Mouse (Mus musculus) embryonic facial prominence, embryonic 10.5 days (tissue): ENCODE measurements around the gene Fam192a. TPM values are rescaled to one million over a fixed set of nuclear protein-coding genes. Genes with fewer than 3 reads are reported as not detected.

Source experiments
- DNase-seq: peaks from one replicate; pipeline ENCODE4 v3.0.0-alpha.2; 2017; ENCODE audit warnings: low spot score
- H3K27ac ChIP-seq: fragments of 300-500 bp; sonication (generic); replicated peaks from 2 replicates; pipeline ENCODE4 v1.5.1; 2016; ENCODE audit warnings: mild to moderate bottlenecking
- H3K27me3 ChIP-seq: fragments of 300-500 bp; sonication (generic); replicated peaks from 2 replicates; pipeline ENCODE4 v1.6.1; 2016; ENCODE audit warnings: low read depth, mild to moderate bottlenecking; ENCODE audit not compliant: poor library complexity, severe bottlenecking
- H3K36me3 ChIP-seq: fragments of 300-500 bp; sonication (generic); replicated peaks from 2 replicates; pipeline ENCODE4 v1.6.1; 2016; ENCODE audit warnings: mild to moderate bottlenecking, moderate library complexity
- H3K4me1 ChIP-seq: fragments of 300-500 bp; sonication (generic); 2 replicates; pipeline ENCODE4 v1.6.1; 2016
- H3K4me3 ChIP-seq: fragments of 300-500 bp; sonication (generic); 2 replicates; pipeline ENCODE4 v1.5.1; 2016; ENCODE audit warnings: mild to moderate bottlenecking, moderate library complexity
- H3K9me3 ChIP-seq: fragments of 300-500 bp; sonication (generic); 2 replicates; pipeline ENCODE4 v1.6.1; 2016; ENCODE audit warnings: mild to moderate bottlenecking
- WGBS: fragments of 180-500 bp; shearing (Covaris S2); methylation state at CpG from one replicate; pipeline ENCODE4 v1.1.7; 2016; 5-methylcytosine and 5-hydroxymethylcytosine counted together
- polyA plus RNA-seq: library from polyadenylated mRNA; unstranded; fragments of >200 nt; fragmentation: Nextera tagmentation; extraction: Ambion mirVana; gene quantifications from 2 replicates; pipeline ENCODE4 v1.2.1, GENCODE M21; 2016

The Fam192a gene
- polyA plus RNA-seq, 1 experiment from 2014 or later, result 93.1 TPM

- Histone ChIP-seq H3K4me1 (peaks cover 14% of the 10 kb centered on the region), H3K27me3 (peaks cover 16% of the 10 kb centered on the region), H3K9me3 (no peaks in the 10 kb centered on the region), H3K36me3 (no peaks in the 10 kb centered on the region), H3K4me3 (no peak overlapping the region), H3K27ac (no peak overlapping the region)
- WGBS, result 76% methylated on average over 18 of the region's 18 CpGs
- no peak for DNase-seq
Measured at GRCm38 (mm10) chr8:94540889-94541795, 60.7 kb downstream of the Fam192a start.

DNA sequence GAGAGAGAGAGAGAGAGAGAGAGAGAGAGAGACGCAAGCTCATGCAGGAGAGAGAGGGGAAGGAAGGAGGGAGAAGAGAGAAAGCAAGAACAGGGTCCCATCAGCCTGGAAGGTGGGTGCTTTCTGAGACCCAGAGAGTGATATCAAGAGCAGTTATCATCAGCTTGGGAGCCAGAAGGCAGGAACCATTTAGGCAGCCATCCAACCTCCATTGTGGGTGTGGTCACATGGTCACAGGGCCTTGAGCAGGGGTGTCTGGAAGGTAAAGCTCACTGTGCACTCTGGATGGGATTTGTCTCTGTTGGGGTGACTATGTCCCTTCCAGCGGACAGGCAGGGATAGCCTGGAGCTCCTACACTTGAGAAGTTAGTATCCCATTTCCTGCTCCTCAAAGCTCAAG is 61.8 kb downstream of the Fam192a start:
- Histone ChIP-seq H3K36me3 (no peaks in the 10 kb centered on the region), H3K4me1 (peaks cover 14% of the 10 kb centered on the region), H3K9me3 (no peaks in the 10 kb centered on the region), H3K27me3 (peaks cover 27% of the 10 kb centered on the region), H3K27ac (no peak overlapping the region), H3K4me3 (no peak overlapping the region)
- WGBS, result 87% methylated on average over 2 of the region's 2 CpGs
- DNase-seq, result no peak

DNA sequence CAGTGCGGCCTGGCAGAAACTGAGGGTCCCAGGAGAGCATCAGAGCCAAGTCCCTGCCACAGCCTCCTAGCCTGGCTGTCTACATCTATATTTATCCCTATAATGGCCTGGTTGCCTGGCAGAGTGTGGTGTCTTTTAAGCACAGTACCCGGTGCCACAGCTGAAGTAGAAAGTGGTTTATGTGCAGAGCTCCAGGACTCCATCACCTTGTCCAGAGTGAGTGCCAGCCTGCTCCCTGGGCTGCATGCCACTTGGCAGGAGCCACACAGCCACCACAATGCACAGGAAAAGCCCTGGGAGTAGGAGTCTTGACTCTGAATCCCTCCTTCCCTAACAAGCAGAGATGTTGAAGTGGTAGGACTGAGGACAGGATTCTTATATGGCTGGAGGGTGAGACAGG is 64.3 kb downstream of the Fam192a start:
- peaks cover 23% of the 10 kb centered on the region for H3K4me1 ChIP-seq
- H3K36me3 ChIP-seq, result no peaks in the 10 kb centered on the region
- peaks cover 53% of the 10 kb centered on the region for H3K27me3 ChIP-seq
- 94% methylated on average over 2 of the region's 2 CpGs for WGBS
- no peak overlapping the region for H3K4me3 ChIP-seq
- no peak for DNase-seq
- H3K27ac ChIP-seq, result no peak overlapping the region
- no peaks in the 10 kb centered on the region for H3K9me3 ChIP-seq

DNA sequence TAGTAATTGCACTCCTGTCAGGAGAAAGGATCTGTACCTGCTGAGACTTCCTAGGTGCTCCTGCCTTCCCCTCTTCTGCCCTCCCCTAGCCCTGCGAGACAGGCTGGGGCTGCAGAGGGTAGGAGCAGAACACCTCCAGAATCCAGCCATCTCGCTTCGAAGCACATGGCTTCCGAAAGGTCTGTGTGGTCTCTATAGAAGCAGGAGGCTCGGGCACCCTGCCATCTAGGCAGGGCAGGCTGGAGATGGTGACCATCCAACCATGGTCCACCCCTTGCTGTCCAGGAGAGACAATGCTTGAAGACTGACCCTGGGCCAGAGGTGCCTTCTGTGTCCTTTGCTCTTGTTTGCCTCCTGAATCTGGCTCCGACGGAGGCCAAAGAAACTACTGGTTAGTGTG is 66.2 kb downstream of the Fam192a start:
- Histone ChIP-seq H3K4me3 (no peak overlapping the region), H3K4me1 (peaks cover 24% of the 10 kb centered on the region), H3K27me3 (peaks cover 69% of the 10 kb centered on the region), H3K9me3 (no peaks in the 10 kb centered on the region), H3K27ac (no peak overlapping the region), H3K36me3 (no peaks in the 10 kb centered on the region)
- DNase-seq, result no peak
- WGBS, result 85% methylated on average over 7 of the region's 7 CpGs

GRCm38 (mm10) chr8:94534612-94535011 is 67.2 kb downstream of the Fam192a start:
- DNase-seq, result no peak
- no peak overlapping the region for H3K27ac ChIP-seq
- no peaks in the 10 kb centered on the region for H3K9me3 ChIP-seq
- no peak overlapping the region for H3K4me3 ChIP-seq
- peaks cover 79% of the 10 kb centered on the region for H3K27me3 ChIP-seq
- H3K36me3 ChIP-seq, result no peaks in the 10 kb centered on the region
- H3K4me1 ChIP-seq, result peaks cover 24% of the 10 kb centered on the region
- WGBS, result 61% methylated on average over 4 of the region's 4 CpGs

DNA sequence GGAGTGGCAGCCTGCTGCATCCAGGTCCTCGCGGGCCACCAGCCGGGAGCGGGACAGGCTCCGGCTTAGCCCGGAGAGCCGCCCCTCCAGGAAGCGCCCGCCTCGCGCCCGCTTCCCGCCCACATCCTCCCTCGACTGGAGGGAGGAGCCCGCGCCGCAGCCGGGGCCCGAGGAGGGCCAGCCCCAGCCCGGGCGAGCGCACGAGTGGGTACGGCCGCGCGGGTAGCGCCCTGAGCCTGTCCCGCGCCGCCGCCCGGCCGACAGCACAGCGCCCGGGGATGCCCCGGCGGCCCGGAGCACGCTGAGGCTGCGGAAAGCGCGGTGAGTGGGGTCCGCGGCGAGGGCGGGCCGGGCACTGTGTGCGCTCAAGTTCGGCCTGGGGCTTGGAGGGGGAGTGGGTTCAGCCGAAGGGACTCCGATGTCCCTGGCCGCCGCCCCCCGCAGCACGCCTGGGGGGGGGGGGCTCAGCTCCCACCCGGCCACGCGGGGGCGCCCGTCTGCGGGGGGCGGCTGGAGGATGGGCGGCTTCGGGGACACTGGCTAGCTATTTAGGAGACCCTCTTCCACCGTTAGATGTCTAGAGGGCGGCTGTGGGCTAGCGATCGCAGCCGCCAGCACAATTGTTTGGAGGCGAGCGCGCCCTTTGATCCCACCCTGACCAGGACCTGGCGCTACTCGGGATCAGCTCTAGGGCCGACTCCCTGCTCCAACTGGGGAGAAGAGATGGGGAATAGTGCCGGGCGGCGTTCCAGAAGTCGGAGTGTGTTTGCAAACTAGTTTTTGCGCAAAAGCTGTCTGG is 68.7 kb downstream of the Fam192a start, which contains the start of gene Cpne2:
TSS of gene Cpne2 (plus strand) at position 118 of the 799 bp plus-strand sequence.
- Histone ChIP-seq H3K4me1 (peaks cover 24% of the 10 kb centered on the region), H3K27ac (peak within 1 kb of the TSS; percentile 85)

DNA sequence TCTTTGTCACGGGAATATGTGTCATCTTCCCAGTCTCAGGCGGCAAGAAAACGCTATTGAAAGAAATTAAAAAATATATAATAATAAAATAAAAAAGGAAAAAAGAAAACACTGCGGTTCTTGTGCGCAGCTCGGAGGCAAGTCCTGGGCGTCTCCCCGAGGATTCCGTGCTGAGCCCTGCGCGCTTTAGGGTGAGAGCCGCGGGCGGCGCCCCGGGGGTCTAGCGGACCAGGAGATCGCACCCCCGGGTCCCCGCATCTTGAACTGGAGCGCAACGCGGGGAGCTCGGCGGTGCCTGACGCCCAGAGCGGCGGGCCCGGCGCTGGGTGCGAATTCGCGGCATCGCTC is 69.3 kb downstream of the Fam192a start:
- Histone ChIP-seq H3K36me3 (no peaks in the 10 kb centered on the region), H3K27me3 (peaks cover 85% of the 10 kb centered on the region), H3K27ac (peak overlapping the region; percentile 85), H3K4me3 (peak overlapping the region; percentile 75), H3K9me3 (no peaks in the 10 kb centered on the region), H3K4me1 (peaks cover 24% of the 10 kb centered on the region)
- WGBS, result under 1% methylated on average over 34 of the region's 34 CpGs
- no peak for DNase-seq

More for the DNA sequence above, 68.7 kb downstream of the Fam192a start, which contains the start of gene Cpne2:
- peak; percentile 83 for DNase-seq
- 1% methylated on average over 81 of the region's 81 CpGs for WGBS
- Histone ChIP-seq H3K27me3 (peaks cover 87% of the 10 kb centered on the region), H3K36me3 (no peaks in the 10 kb centered on the region), H3K9me3 (no peaks in the 10 kb centered on the region), H3K4me3 (peak within 1 kb of the TSS; percentile 75)

DNA sequence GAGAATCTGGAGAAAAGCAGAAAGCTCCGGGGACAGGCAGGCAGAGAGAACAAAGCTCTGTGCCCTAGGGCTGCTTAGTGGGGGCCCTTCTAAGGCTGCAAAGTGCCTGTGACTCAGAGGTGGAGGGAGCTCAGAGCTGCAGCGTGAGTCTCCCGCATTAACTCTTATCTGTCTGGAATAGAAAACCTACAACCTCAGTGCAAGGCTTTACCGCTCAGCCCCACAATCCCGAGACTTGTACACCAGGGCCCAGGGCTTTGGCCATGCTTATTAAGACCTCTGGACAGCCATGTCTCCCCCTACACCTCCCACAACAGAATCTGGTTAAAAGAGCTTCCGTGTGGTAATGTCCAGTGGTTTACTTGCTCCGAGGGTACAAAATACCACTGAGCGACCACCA is 69.8 kb downstream of the Fam192a start:
- Histone ChIP-seq H3K4me1 (peaks cover 24% of the 10 kb centered on the region), H3K4me3 (peak overlapping the region; percentile 75), H3K27me3 (peaks cover 80% of the 10 kb centered on the region), H3K36me3 (no peaks in the 10 kb centered on the region), H3K9me3 (no peaks in the 10 kb centered on the region), H3K27ac (no peak overlapping the region)
- 1% methylated on average over 8 of the region's 8 CpGs for WGBS
- DNase-seq, result peak; percentile 39

GRCm38 (mm10) chr8:94530643-94531042 is 71.2 kb downstream of the Fam192a start:
- no peak for DNase-seq
- H3K27me3 ChIP-seq, result peaks cover 66% of the 10 kb centered on the region
- no peak overlapping the region for H3K4me3 ChIP-seq
- no peaks in the 10 kb centered on the region for H3K36me3 ChIP-seq
- H3K9me3 ChIP-seq, result no peaks in the 10 kb centered on the region
- 93% methylated on average over 4 of the region's 4 CpGs for WGBS
- H3K27ac ChIP-seq, result no peak overlapping the region
- H3K4me1 ChIP-seq, result peaks cover 24% of the 10 kb centered on the region

GRCm38 (mm10) chr8:94529875-94530274 is 71.9 kb downstream of the Fam192a start:
- Histone ChIP-seq H3K9me3 (no peaks in the 10 kb centered on the region), H3K36me3 (no peaks in the 10 kb centered on the region), H3K4me3 (no peak overlapping the region), H3K27me3 (peaks cover 59% of the 10 kb centered on the region), H3K27ac (no peak overlapping the region), H3K4me1 (peaks cover 24% of the 10 kb centered on the region)
- WGBS, result 68% methylated on average over 4 of the region's 4 CpGs
- no peak for DNase-seq

DNA sequence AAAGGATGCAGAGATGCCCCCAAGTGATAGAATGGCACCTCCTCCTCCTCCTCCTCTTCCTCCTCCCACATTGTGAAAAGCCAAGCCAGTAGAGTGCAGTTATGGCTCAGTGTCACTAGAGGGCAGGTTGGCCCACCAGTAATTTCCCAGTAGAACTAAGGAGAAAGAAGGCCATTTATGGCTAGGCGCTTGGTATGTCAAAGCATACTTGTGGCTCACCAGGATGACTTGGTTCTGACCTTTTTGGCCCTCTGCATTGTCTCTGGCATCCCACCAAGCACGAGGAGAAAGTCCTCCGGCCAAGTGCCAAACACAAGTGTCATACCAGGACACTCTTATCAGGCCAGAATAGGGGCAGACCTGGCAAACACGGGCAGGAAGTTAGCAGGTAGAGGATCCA is 73.6 kb downstream of the Fam192a start:
- peaks cover 14% of the 10 kb centered on the region for H3K4me1 ChIP-seq
- no peaks in the 10 kb centered on the region for H3K36me3 ChIP-seq
- H3K27me3 ChIP-seq, result peaks cover 42% of the 10 kb centered on the region
- no peak overlapping the region for H3K4me3 ChIP-seq
- no peak overlapping the region for H3K27ac ChIP-seq
- 49% methylated on average over 4 of the region's 4 CpGs for WGBS
- DNase-seq, result peak; percentile 50
- H3K9me3 ChIP-seq, result no peaks in the 10 kb centered on the region

GRCm38 (mm10) chr8:94527178-94527577 is 74.6 kb downstream of the Fam192a start:
- Histone ChIP-seq H3K27me3 (peaks cover 32% of the 10 kb centered on the region), H3K27ac (no peak overlapping the region), H3K36me3 (no peaks in the 10 kb centered on the region), H3K4me3 (no peak overlapping the region), H3K9me3 (no peaks in the 10 kb centered on the region), H3K4me1 (peaks cover 5% of the 10 kb centered on the region)
- no peak for DNase-seq
- 85% methylated on average over 7 of the region's 7 CpGs for WGBS
